Mouse (Mus musculus) limb, embryonic 14.5 days (tissue): ENCODE results near the gene Marc2. TPM values are rescaled to one million over a fixed set of nuclear protein-coding genes. Genes with fewer than 3 reads are reported as not detected.

Source experiments
- ATAC-seq: fragments of 200-750 bp; cut with Nextera tagmentation; 2 replicates; pipeline ENCODE4 v1.8.0; 2017; ENCODE audit warnings: low read depth, moderate number of reproducible peaks, moderate TSS enrichment; ENCODE audit not compliant: low FRiP score
- DNase-seq: peaks from one replicate; pipeline ENCODE4 v3.0.0-alpha.2; 2015; ENCODE audit warnings: low spot score
- H3K27ac ChIP-seq: fragments of 300-500 bp; sonication (generic); replicated peaks from 2 replicates; pipeline ENCODE4 v1.5.1; 2014; ENCODE audit warnings: low read depth, mild to moderate bottlenecking, low read length, moderate library complexity, mixed read lengths
- H3K27me3 ChIP-seq: fragments of 300-500 bp; sonication (generic); 2 replicates; pipeline ENCODE4 v1.6.1; 2014; ENCODE audit warnings: low read length, mixed read lengths; ENCODE audit not compliant: control insufficient read depth, insufficient read depth
- H3K36me3 ChIP-seq: fragments of 300-500 bp; sonication (generic); 2 replicates; pipeline ENCODE4 v1.6.1; 2014; ENCODE audit warnings: mild to moderate bottlenecking, low read length, moderate library complexity, mixed read lengths; ENCODE audit not compliant: control insufficient read depth, insufficient read depth
- H3K4me1 ChIP-seq: fragments of 300-500 bp; sonication (generic); 2 replicates; pipeline ENCODE4 v1.6.1; 2014; ENCODE audit warnings: antibody characterized with exemption, low read length, mixed read lengths; ENCODE audit not compliant: control insufficient read depth, insufficient read depth
- H3K4me2 ChIP-seq: fragments of 300-500 bp; sonication (generic); replicated peaks from 2 replicates; pipeline ENCODE4 v1.6.1; 2014; ENCODE audit warnings: low read depth, mild to moderate bottlenecking, low read length, moderate library complexity; ENCODE audit not compliant: severe bottlenecking
- H3K4me3 ChIP-seq: fragments of 300-500 bp; sonication (generic); replicated peaks from 2 replicates; pipeline ENCODE4 v1.5.1; 2014; ENCODE audit warnings: low read length
- H3K9ac ChIP-seq: fragments of 300-500 bp; sonication (generic); 2 replicates; pipeline ENCODE4 v1.6.1; 2014; ENCODE audit warnings: mild to moderate bottlenecking, low read depth, low read length, moderate library complexity; ENCODE audit not compliant: severe bottlenecking
- H3K9me3 ChIP-seq: fragments of 300-500 bp; sonication (generic); 2 replicates; pipeline ENCODE4 v1.6.1; 2016; ENCODE audit warnings: low read length; ENCODE audit not compliant: control insufficient read depth
- POLR2A ChIP-seq: fragments of 200-500 bp; IDR thresholded peaks from 2 replicates; pipeline ENCODE4 v1.8.0; 2012; ENCODE audit warnings: inconsistent platforms, mild to moderate bottlenecking, moderate library complexity, borderline replicate concordance; ENCODE audit not compliant: insufficient read depth, insufficient read length; ENCODE audit errors: extremely low read depth
- WGBS: fragments of 180-500 bp; shearing (Covaris S2); extraction: QIAGEN DNeasy Blood & Tissue Kit; methylation state at CpG from one replicate; pipeline ENCODE4 v1.1.7; 2014; 5-methylcytosine and 5-hydroxymethylcytosine counted together
- microRNA counts: library from miRNA; unstranded; fragments of <30 nt; microRNA quantifications from one replicate; lab custom pipeline; 2016
- microRNA-seq: library from miRNA; unstranded; fragments of <30 nt; microRNA quantifications from one replicate; pipeline ENCODE4, GENCODE M21; 2016
- polyA plus RNA-seq, 2 experiments: library from polyadenylated mRNA; depleted of rRNA in 1 of 2; stranded (reverse) in 1 of 2; unstranded in 1 of 2; fragments of >200 nt; fragmentation: Nextera tagmentation in 1 of 2; extraction: Ambion mirVana in 1 of 2; gene quantifications; 2 replicates each; pipeline versions ENCODE4 v1.2.1 to v1.2.3; 2012 to 2014

Gene Marc2
- polyA plus RNA-seq, 2 experiments, result 68.7 to 239 TPM

DNA sequence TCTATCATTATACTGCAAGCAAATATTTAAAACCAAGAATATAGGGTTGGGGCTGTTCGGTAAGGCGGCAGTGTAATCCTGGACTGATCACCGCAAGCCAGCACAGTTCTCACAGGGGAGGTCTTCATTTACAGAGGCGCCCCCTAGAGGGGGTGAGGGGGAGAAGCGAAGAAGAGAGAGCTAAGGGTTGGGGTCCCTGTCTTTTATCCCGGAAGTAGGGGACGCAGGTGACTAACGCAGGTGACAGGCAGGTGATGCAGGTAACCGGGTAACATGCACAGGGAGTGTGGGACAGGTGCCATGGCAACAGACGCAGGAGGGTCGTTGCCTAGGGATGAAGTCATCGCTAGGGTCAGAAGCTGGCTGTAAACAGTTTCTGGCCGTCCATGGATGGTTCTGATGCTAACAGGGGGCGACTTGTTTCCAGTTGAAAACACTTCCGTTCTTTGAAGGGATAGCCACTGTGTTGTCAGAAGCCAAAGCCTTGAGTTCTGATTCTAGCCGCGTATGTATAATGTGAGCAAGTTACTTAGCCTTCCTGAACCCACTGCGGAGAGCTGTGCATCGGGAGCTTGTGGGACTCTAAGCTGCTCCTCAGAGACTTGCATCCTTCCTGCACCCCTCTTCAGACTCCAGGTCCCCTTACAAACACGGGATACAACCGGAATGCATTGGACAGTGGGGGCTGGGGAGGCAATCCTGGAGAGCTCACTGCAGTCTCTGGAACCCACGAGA is 69.0 kb downstream of the Marc2 start:
- no peak overlapping the region for H3K9ac ChIP-seq
- H3K9me3 ChIP-seq, result no peaks in the 10 kb centered on the region
- TF ChIP-seq POLR2A, result no peak
- H3K27ac ChIP-seq, result no peak overlapping the region
- WGBS, result 32% methylated on average over 22 of the region's 22 CpGs
- H3K4me2 ChIP-seq, result no peak overlapping the region
- H3K4me1 ChIP-seq, result no peaks in the 10 kb centered on the region
- no peaks in the 10 kb centered on the region for H3K36me3 ChIP-seq
- ATAC-seq (no peak), DNase-seq (no peak)
- H3K4me3 ChIP-seq, result no peak overlapping the region
- H3K27me3 ChIP-seq, result no peaks in the 10 kb centered on the region

GRCm38 (mm10) chr1:184775289-184775688 is 71.0 kb downstream of the Marc2 start:
- ATAC-seq (no peak), DNase-seq (no peak)
- H3K27me3 ChIP-seq, result no peaks in the 10 kb centered on the region
- no peak overlapping the region for H3K27ac ChIP-seq
- H3K4me3 ChIP-seq, result no peak overlapping the region
- no peak for TF ChIP-seq POLR2A
- H3K9me3 ChIP-seq, result no peaks in the 10 kb centered on the region
- H3K4me2 ChIP-seq, result no peak overlapping the region
- H3K36me3 ChIP-seq, result no peaks in the 10 kb centered on the region
- H3K4me1 ChIP-seq, result no peaks in the 10 kb centered on the region
- 65% methylated on average over 9 of the region's 9 CpGs for WGBS
- no peak overlapping the region for H3K9ac ChIP-seq

DNA sequence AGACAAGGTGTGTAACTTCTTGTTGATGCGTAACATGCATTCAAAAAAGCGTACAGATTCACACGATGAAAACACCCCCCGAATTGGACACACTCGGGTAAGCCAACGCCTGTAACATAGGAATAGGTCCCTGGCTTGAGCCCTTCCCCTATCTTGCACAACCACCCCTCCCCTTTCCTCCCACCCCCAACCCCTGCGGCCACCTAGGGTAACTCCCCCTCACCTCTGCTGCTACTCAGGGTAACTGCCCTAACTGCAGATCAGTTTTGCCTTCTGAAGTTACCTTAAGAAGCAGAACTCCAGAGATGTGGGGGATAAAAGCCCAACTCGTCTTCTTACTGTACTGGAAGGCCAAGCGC is 74.4 kb downstream of the Marc2 start:
- Histone ChIP-seq H3K9ac (no peak overlapping the region), H3K27ac (no peak overlapping the region), H3K4me1 (no peaks in the 10 kb centered on the region), H3K9me3 (no peaks in the 10 kb centered on the region), H3K36me3 (no peaks in the 10 kb centered on the region), H3K27me3 (no peaks in the 10 kb centered on the region), H3K4me3 (0 out of 2 replicates have a peak overlapping the region, but pooled peaks have one; percentile 0), H3K4me2 (peak overlapping the region; percentile 2)
- DNase-seq (no peak), ATAC-seq (no peak)
- WGBS, result 13% methylated on average over 9 of the region's 9 CpGs
- no peak for TF ChIP-seq POLR2A

DNA sequence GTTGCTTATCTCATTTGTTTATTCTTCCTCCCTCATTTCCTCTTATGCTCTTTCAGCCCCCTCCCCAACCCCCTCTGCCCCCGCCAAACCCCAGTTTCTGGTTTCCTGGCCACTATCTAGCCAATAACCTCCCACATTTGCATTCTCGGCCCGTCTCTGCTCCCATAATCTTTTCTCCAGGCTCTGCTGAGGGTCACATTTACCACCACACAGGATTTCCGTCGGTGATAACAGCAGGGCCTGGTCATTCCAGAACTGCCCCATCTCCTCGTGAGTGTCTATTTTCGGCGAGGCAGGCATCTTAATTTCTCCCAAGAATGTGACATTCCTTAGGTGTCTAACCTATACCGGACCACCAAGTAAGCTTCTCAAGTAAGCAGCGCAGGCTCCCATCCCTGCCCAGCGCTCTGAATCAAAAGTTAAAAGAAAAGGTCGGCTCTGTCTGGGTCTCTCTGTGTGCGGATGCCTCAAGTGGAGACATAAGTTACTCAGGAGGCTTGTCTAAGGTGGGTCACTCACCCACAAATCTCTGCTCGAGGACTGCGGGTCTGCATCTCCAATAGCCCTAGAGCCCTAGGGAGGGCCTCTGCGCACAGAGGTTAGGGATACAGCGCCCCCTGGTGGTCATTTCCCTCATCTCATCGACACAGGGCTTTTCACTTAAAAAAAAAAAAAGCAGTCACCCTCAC is 74.9 kb downstream of the Marc2 start:
- Histone ChIP-seq H3K27me3 (no peaks in the 10 kb centered on the region), H3K36me3 (no peaks in the 10 kb centered on the region), H3K9ac (0 out of 2 replicates have a peak overlapping the region, but pooled peaks have one; percentile 16), H3K4me3 (0 out of 2 replicates have a peak overlapping the region, but pooled peaks have one; percentile 0), H3K9me3 (no peaks in the 10 kb centered on the region), H3K4me2 (peak overlapping the region; percentile 33), H3K27ac (no peak overlapping the region), H3K4me1 (no peaks in the 10 kb centered on the region)
- DNase-seq, result peak; percentile 87
- TF ChIP-seq POLR2A, result no peak
- WGBS, result 16% methylated on average over 18 of the region's 18 CpGs
- peak; percentile 63 for ATAC-seq

GRCm38 (mm10) chr1:184763866-184764265 is 82.4 kb downstream of the Marc2 start:
- Histone ChIP-seq H3K4me1 (peaks cover 7% of the 10 kb centered on the region; the same call in 1 of the 2 replicates), H3K9me3 (no peaks in the 10 kb centered on the region), H3K4me2 (no peak overlapping the region), H3K4me3 (no peak overlapping the region), H3K9ac (no peak overlapping the region), H3K36me3 (no peaks in the 10 kb centered on the region), H3K27ac (no peak overlapping the region), H3K27me3 (no peaks in the 10 kb centered on the region)
- 31% methylated on average over 3 of the region's 3 CpGs for WGBS
- TF ChIP-seq POLR2A, result no peak
- DNase-seq (no peak), ATAC-seq (no peak)

MicroRNA genes within 50 kb of the gene (microRNA counts, 519-probe panel; counts per million panel counts)
- microRNA mmu-miR-1981 (lab: Ali Mortazavi, UCI), result 3,523 counts per million, percentile 70 among the panel's probes with 10 or more counts

Small RNA genes lying within 50 kb of the gene (microRNA-seq; reads per million reads assigned to microRNA genes)
- gene Mir1981, result 69.8 reads per million, percentile 41 among the genes with 10 or more reads in this experiment

Other genes with a start within 250 kb of the Marc2 start
- 16.2 and 24.4 TPM in 2 replicates for gene Hlx, start 113.8 kb downstream of the Marc2 start, polyA plus RNA-seq (2012; rRNA removed)
- 21.8 and 23.7 TPM in 2 replicates for gene Hlx, start 113.8 kb downstream of the Marc2 start, polyA plus RNA-seq (2014; fragmentation: Nextera tagmentation; extraction: Ambion mirVana)
- 0.13 and 0.15 TPM in 2 replicates for gene Marc1, start 35.1 kb downstream of the Marc2 start, polyA plus RNA-seq (2012; rRNA removed)
- 0.11 TPM in 1 of 2 replicates, not detected in the other for gene Marc1, start 35.1 kb downstream of the Marc2 start, polyA plus RNA-seq (2014; fragmentation: Nextera tagmentation; extraction: Ambion mirVana)
- gene C130074G19Rik, start 36.8 kb upstream of the Marc2 start, polyA plus RNA-seq (2012; rRNA removed), result 7.3 and 9.7 TPM in 2 replicates
- 1.8 TPM in 2 replicates for gene C130074G19Rik, start 36.8 kb upstream of the Marc2 start, polyA plus RNA-seq (2014; fragmentation: Nextera tagmentation; extraction: Ambion mirVana)
- gene Mark1, start 153.1 kb upstream of the Marc2 start, polyA plus RNA-seq (2012; rRNA removed), result 16.8 and 17.5 TPM in 2 replicates
- 3.6 and 4.7 TPM in 2 replicates for gene Mark1, start 153.1 kb upstream of the Marc2 start, polyA plus RNA-seq (2014; fragmentation: Nextera tagmentation; extraction: Ambion mirVana)